Mouse (Mus musculus) midbrain, postnatal 0 days (tissue): ENCODE results near the gene Hbq1a. TPM values are rescaled to one million over a fixed set of nuclear protein-coding genes. Genes with fewer than 3 reads are reported as not detected.
A peak's percentile ranks its signal among the peaks of the same experiment; 100 is the strongest.

Experiments
- ATAC-seq: fragments of 200-750 bp; cut with Nextera tagmentation; 2 replicates; pipeline ENCODE4 v1.8.0; 2017; ENCODE audit warnings: moderate number of reproducible peaks, mild to moderate bottlenecking, moderate TSS enrichment, moderate library complexity; ENCODE audit not compliant: low FRiP score
- DNase-seq: peaks from one replicate; pipeline ENCODE4 v3.0.0-alpha.2; 2015; ENCODE audit warnings: low spot score
- H3K27ac ChIP-seq: fragments of 300-500 bp; sonication (generic); 2 replicates; pipeline ENCODE4 v1.5.1; 2014; ENCODE audit warnings: low read depth, mild to moderate bottlenecking, low read length, mixed read lengths
- H3K27me3 ChIP-seq: fragments of 300-500 bp; sonication (generic); 2 replicates; pipeline ENCODE4 v1.6.1; 2014; ENCODE audit warnings: low read length, control low read depth, mixed read lengths; ENCODE audit not compliant: insufficient read depth
- H3K36me3 ChIP-seq: fragments of 300-500 bp; sonication (generic); 2 replicates; pipeline ENCODE4 v1.6.1; 2014; ENCODE audit warnings: low read length, control low read depth, mixed read lengths; ENCODE audit not compliant: insufficient read depth
- H3K4me1 ChIP-seq: fragments of 300-500 bp; sonication (generic); 2 replicates; pipeline ENCODE4 v1.6.1; 2014; ENCODE audit warnings: mild to moderate bottlenecking, control low read depth, antibody characterized with exemption, low read length, mixed read lengths; ENCODE audit not compliant: insufficient read depth
- H3K4me2 ChIP-seq: fragments of 300-500 bp; sonication (generic); 2 replicates; pipeline ENCODE4 v1.6.1; 2014; ENCODE audit warnings: low read depth, mild to moderate bottlenecking, low read length, mixed read lengths; ENCODE audit not compliant: poor library complexity, severe bottlenecking
- H3K4me3 ChIP-seq: fragments of 300-500 bp; sonication (generic); 2 replicates; pipeline ENCODE4 v1.5.1; 2014; ENCODE audit warnings: low read depth, mild to moderate bottlenecking, low read length, moderate library complexity
- H3K9ac ChIP-seq: fragments of 300-500 bp; sonication (generic); replicated peaks from 2 replicates; pipeline ENCODE4 v1.6.1; 2014; ENCODE audit warnings: mild to moderate bottlenecking, low read length, moderate library complexity, mixed read lengths; ENCODE audit not compliant: poor library complexity, severe bottlenecking
- H3K9me3 ChIP-seq: fragments of 300-500 bp; sonication (generic); 2 replicates; pipeline ENCODE4 v1.6.1; 2016; ENCODE audit warnings: low read length, control low read depth
- CTCF ChIP-seq: IDR thresholded peaks from 2 replicates; pipeline ENCODE4 v1.5.1; 2016; ENCODE audit warnings: antibody characterized with exemption, mild to moderate bottlenecking
- WGBS: fragments of 180-500 bp; shearing (Covaris S2); extraction: QIAGEN DNeasy Blood & Tissue Kit; methylation state at CpG from one replicate; pipeline ENCODE4 v1.1.7; 2014; 5-methylcytosine and 5-hydroxymethylcytosine counted together
- polyA plus RNA-seq: library from polyadenylated mRNA; unstranded; fragments of >200 nt; fragmentation: Nextera tagmentation; extraction: Ambion mirVana; gene quantifications from 2 replicates; pipeline ENCODE4 v1.2.1, GENCODE M21; 2015
- total RNA-seq: library from RNA; depleted of rRNA; stranded (reverse); fragments of >200 nt; gene quantifications from 2 replicates; pipeline ENCODE4 v1.2.3, GENCODE M21; 2014

Gene Hbq1a
- total and polyA plus RNA-seq, 2 experiments from 2014 or later, result 2.7 to 3.2 TPM

- H3K36me3 ChIP-seq, result no peaks in the 10 kb centered on the region
- no peaks in the 10 kb centered on the region for H3K9me3 ChIP-seq
- no peak overlapping the region for H3K4me2 ChIP-seq
- DNase-seq, result peak; percentile 75
- H3K4me1 ChIP-seq, result no peaks in the 10 kb centered on the region
- no peak overlapping the region for H3K27ac ChIP-seq
- WGBS, result 43% methylated on average over 8 of the region's 8 CpGs
- no peak for ATAC-seq
- H3K27me3 ChIP-seq, result no peaks in the 10 kb centered on the region
- no peak overlapping the region for H3K9ac ChIP-seq
- no peak overlapping the region for H3K4me3 ChIP-seq
- peak; percentile 79 for TF ChIP-seq CTCF
These were observed 21.3 kb downstream of the Hbq1a start for GRCm38 (mm10) chr11:32321196-32321565.

DNA sequence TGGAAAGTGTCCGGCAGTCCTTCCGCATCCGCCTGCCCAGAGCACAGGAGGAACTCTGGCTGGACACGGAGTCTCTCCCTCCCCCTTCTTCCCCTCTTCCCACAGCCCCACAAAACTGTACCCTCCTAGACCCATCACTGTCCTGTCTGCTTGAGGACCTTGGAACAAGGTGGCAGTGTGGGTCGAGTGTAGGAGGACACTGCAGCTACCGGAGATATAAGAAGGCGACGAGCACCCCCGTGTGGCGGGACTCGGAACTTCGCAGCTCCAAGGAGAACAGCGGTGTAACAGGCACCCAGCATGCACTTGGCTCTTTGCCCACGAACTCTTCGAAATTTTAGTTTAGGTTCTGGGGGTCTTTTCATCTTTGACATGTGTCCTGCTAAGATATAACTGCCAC lies 24.7 kb downstream of the Hbq1a start:
- 12% methylated on average over 15 of the region's 15 CpGs for WGBS
- no peak overlapping the region; the same call in 1 of the 2 replicates for H3K4me2 ChIP-seq
- no peak overlapping the region for H3K4me3 ChIP-seq
- H3K9me3 ChIP-seq, result no peaks in the 10 kb centered on the region
- no peaks in the 10 kb centered on the region for H3K27me3 ChIP-seq
- H3K36me3 ChIP-seq, result no peaks in the 10 kb centered on the region
- DNase-seq, result peak; percentile 91
- H3K9ac ChIP-seq, result no peak overlapping the region
- peak; percentile 91 for TF ChIP-seq CTCF
- H3K4me1 ChIP-seq, result no peaks in the 10 kb centered on the region
- peak; percentile 84 for ATAC-seq
- H3K27ac ChIP-seq, result no peak overlapping the region

DNA sequence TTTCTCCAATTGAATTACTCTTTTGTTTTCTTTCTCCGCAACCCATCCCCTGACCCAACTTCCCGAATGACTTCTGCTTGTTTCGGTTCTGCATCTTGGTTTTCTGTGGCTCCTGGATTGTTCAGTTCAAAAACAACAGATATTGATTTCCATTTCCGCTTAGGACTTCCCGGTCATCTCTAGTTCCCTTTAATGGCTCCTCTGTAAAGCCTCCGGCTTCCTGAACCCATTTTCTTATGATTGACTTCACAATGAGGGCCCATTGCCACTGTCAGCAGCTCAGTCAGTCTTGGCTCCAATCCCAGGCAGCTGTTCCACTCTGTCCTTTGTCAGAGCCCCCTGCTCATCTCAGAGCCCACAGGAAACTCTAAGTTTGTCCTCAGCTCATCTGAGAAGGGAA lies 31.2 kb downstream of the Hbq1a start:
- H3K9me3 ChIP-seq, result no peaks in the 10 kb centered on the region
- no peak overlapping the region for H3K4me3 ChIP-seq
- H3K27ac ChIP-seq, result no peak overlapping the region
- no peaks in the 10 kb centered on the region for H3K4me1 ChIP-seq
- no peaks in the 10 kb centered on the region for H3K27me3 ChIP-seq
- ATAC-seq (no peak), DNase-seq (peak; percentile 57)
- no peak overlapping the region for H3K4me2 ChIP-seq
- no peak for TF ChIP-seq CTCF
- no peak overlapping the region for H3K9ac ChIP-seq
- no peaks in the 10 kb centered on the region for H3K36me3 ChIP-seq
- 48% methylated on average over 6 of the region's 6 CpGs for WGBS

- Histone ChIP-seq H3K4me3 (no peak overlapping the region), H3K9ac (no peak overlapping the region), H3K4me1 (no peaks in the 10 kb centered on the region), H3K4me2 (no peak overlapping the region), H3K36me3 (no peaks in the 10 kb centered on the region), H3K9me3 (no peaks in the 10 kb centered on the region), H3K27me3 (no peaks in the 10 kb centered on the region), H3K27ac (no peak overlapping the region)
- WGBS, result 60% methylated on average over 5 of the region's 5 CpGs
- ATAC-seq (no peak), DNase-seq (peak; percentile 37)
- no peak for TF ChIP-seq CTCF
These were observed 32.0 kb downstream of the Hbq1a start for GRCm38 (mm10) chr11:32331861-32332260.

GRCm38 (mm10) chr11:32333235-32333634 lies 33.4 kb downstream of the Hbq1a start:
- WGBS, result 76% methylated on average over 2 of the region's 2 CpGs
- H3K27me3 ChIP-seq, result no peaks in the 10 kb centered on the region
- no peak overlapping the region for H3K4me2 ChIP-seq
- TF ChIP-seq CTCF, result no peak
- no peaks in the 10 kb centered on the region for H3K4me1 ChIP-seq
- H3K27ac ChIP-seq, result no peak overlapping the region
- no peak overlapping the region for H3K4me3 ChIP-seq
- H3K9ac ChIP-seq, result no peak overlapping the region
- no peak for DNase-seq
- no peak for ATAC-seq
- no peaks in the 10 kb centered on the region for H3K36me3 ChIP-seq
- no peaks in the 10 kb centered on the region for H3K9me3 ChIP-seq

DNA sequence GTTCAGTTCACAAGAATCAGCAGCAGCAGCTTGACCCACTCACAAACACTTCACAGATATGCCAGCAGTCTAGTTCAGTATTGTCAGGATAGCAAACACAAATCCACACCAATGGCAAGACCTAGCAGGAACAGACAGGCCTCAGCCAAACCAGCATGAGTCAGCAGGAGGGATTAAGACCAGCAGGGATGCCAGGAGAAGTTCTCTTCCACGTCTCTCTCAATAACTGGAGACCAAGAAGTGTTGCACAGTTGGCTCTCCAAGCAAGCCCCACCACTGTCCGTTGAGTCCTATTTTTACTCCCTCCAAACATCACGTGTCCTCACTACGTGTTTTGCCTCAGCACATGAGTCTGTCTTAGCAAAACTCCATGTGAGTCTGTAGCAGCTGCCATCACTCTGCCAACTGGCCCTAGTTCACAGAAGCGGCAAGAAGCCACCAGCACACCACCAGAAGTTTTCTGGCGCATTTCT lies 36.6 kb downstream of the Hbq1a start:
- DNase-seq, result no peak
- Histone ChIP-seq H3K36me3 (no peaks in the 10 kb centered on the region), H3K4me2 (no peak overlapping the region), H3K9me3 (no peaks in the 10 kb centered on the region), H3K4me3 (no peak overlapping the region), H3K27ac (no peak overlapping the region), H3K27me3 (no peaks in the 10 kb centered on the region), H3K4me1 (no peaks in the 10 kb centered on the region), H3K9ac (no peak overlapping the region)
- ATAC-seq, result no peak
- no peak for TF ChIP-seq CTCF
- WGBS, result 85% methylated on average over 6 of the region's 6 CpGs
